Mouse (Mus musculus): ENCODE results near the gene Tmem158. TPM values are rescaled to one million over a fixed set of nuclear protein-coding genes. Genes with fewer than 3 reads are reported as not detected.

Gene Tmem158
- polyA plus RNA-seq, 1 experiment from 2014 or later = 7.1 TPM

GRCm38 (mm10) chr9:123213371-123213770 is 47.2 kb downstream of the Tmem158 start:
- Histone ChIP-seq H3K36me3 (no peaks in the 10 kb centered on the region), H3K4me1 (peaks cover 12% of the 10 kb centered on the region), H3K9me3 (no peaks in the 10 kb centered on the region), H3K27me3 (ENCODE audit: insufficient read depth, poor library complexity, severe bottlenecking) (peaks cover 42% of the 10 kb centered on the region), H3K27ac (no peak overlapping the region), H3K4me3 (no peak overlapping the region)
- WGBS = 69% methylated on average over 9 of the region's 9 CpGs
- no peak for DNase-seq (ENCODE audit: low spot score)

Other genes with a start within 250 kb of the Tmem158 start
- 15.7 and 16.1 TPM in 2 replicates for gene Tmem42, start 239.4 kb downstream of the Tmem158 start, polyA plus RNA-seq (2016; fragmentation: Nextera tagmentation; extraction: Ambion mirVana)
- gene Tgm4, start 226.0 kb downstream of the Tmem158 start, polyA plus RNA-seq (2016; fragmentation: Nextera tagmentation; extraction: Ambion mirVana) = 0.27 and 0.73 TPM in 2 replicates
- 63.7 and 63.9 TPM in 2 replicates for gene Zdhhc3, start 147.6 kb downstream of the Tmem158 start, polyA plus RNA-seq (2016; fragmentation: Nextera tagmentation; extraction: Ambion mirVana)
- gene Exosc7, start 147.5 kb downstream of the Tmem158 start, polyA plus RNA-seq (2016; fragmentation: Nextera tagmentation; extraction: Ambion mirVana) = 102 and 138 TPM in 2 replicates
- not detected in 2 replicates for gene Clec3b, start 109.8 kb downstream of the Tmem158 start, polyA plus RNA-seq (2016; fragmentation: Nextera tagmentation; extraction: Ambion mirVana)
- 0.74 and 3.0 TPM in 2 replicates for gene Cdcp1, start 44.7 kb downstream of the Tmem158 start, polyA plus RNA-seq (2016; fragmentation: Nextera tagmentation; extraction: Ambion mirVana)
- 639 and 838 TPM in 2 replicates for gene Lars2, start 106.2 kb upstream of the Tmem158 start, polyA plus RNA-seq (2016; fragmentation: Nextera tagmentation; extraction: Ambion mirVana)
- 39.0 and 39.2 TPM in 2 replicates for gene Limd1, start 217.9 kb upstream of the Tmem158 start, polyA plus RNA-seq (2016; fragmentation: Nextera tagmentation; extraction: Ambion mirVana)

Measured in heart, embryonic 10.5 days (tissue).